ENCODE assay signal across 12 mouse cellular contexts in the genomic region with DNA sequence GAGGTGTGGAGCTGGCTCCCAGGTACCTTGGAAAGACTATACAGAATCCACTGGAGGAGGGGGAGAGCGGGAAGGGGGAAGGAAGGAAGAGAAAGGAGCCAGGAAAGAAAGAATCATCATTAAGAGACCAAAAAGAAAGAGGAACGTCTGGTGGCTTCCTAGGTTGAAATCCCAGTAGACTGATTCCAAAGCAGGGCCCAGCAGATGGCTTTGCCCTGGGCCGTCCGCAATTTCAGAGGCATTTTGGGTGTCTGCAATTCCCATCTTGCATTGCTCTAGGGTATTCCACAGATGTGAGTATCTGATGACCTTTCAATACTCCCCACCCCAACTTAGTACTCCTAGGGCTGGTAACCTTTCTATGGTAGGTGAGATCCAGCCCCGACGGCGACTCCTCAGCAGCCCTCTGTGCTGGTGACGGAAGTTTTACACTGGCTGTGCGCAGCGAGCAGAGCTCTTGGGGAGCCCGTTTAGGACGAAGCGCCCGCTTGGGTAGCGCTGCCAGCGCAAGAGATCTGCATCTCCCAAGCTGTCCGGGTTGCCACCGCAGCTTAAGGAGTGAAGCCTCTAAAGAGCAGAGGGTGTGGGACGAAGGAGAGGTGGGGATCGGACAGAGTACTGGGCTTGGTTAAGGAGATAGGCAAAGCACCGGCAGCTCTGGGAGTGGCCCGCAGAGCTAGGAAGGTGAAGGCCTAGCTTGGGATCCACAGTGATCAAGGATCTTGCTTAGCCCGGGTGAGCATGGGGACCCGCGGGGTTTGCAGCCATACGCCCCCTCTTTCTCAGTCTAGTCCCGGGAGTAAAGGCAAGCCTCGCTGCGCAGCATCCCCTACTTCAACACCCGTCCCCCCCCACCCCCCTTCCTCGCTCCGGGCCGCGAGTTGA. TPM values are rescaled to one million over a fixed set of nuclear protein-coding genes. Genes with fewer than 3 reads are reported as not detected.
DNase-seq lines count a peak whose midpoint lies in the region; ATAC-seq and TF ChIP-seq lines count a peak whose summit lies in the region.
"Had no signal": no experiment of that assay in that cellular context is flagged by ENCODE, and none has a peak within 500 bp of the region (broad histone marks: within the 10 kb centered on the region; RNA-seq: fewer than 3 reads in every experiment).

No protein-coding gene starts in this region.

- TF ChIP-seq POLR2A in brain, embryonic 14.5 days (IDR thresholded peaks at IDR 0.05; ENCODE audit: borderline replicate concordance, extremely low read depth, insufficient read depth, insufficient read length, poor library complexity, severe bottlenecking), result no peak
- no peak for TF ChIP-seq POLR2A in heart, adult 2 months (IDR thresholded peaks at IDR 0.05; ENCODE audit: insufficient read depth, low read depth, low read length)

- H3K27ac ChIP-seq in heart, embryonic 13.5 days (replicated peaks), result no peak overlapping the region
- no peak overlapping the region for H3K27ac ChIP-seq in forebrain, embryonic 16.5 days (ENCODE audit: low read length)
- H3K27ac ChIP-seq in midbrain, embryonic 14.5 days (replicated peaks; ENCODE audit: low read depth, low read length), result no peak overlapping the region
- no peak overlapping the region for H3K27ac ChIP-seq in heart, adult 2 months
- H3K27ac ChIP-seq in left cerebral cortex, adult 2 months, result no peak overlapping the region

- no peaks in the 10 kb centered on the region for H3K79me2 ChIP-seq in heart, adult 2 months (replicated peaks; ENCODE audit: control insufficient read depth, insufficient read depth, low read length)

- intact Hi-C loops in heart, postnatal 25 days (cut with DNase I), result no loop called here
- intact Hi-C loops in heart, adult 2 months (cut with DNase I), result no loop called here
- intact Hi-C loops in left cerebral cortex, adult 2 months (cut with DNase I), result no loop called here

- no peaks in the 10 kb centered on the region for H3K36me3 ChIP-seq in heart, embryonic 13.5 days
- H3K36me3 ChIP-seq in forebrain, embryonic 16.5 days (ENCODE audit: control insufficient read depth, insufficient read depth), result no peaks in the 10 kb centered on the region
- H3K36me3 ChIP-seq in midbrain, embryonic 14.5 days (ENCODE audit: control insufficient read depth, insufficient read depth, low read length), result no peaks in the 10 kb centered on the region
- H3K36me3 ChIP-seq in heart, adult 2 months (ENCODE audit: control insufficient read depth, insufficient read depth, low read length), result no peaks in the 10 kb centered on the region

- H3K27me3 ChIP-seq in heart, embryonic 13.5 days (replicated peaks), result peaks cover 100% of the 10 kb centered on the region
- H3K27me3 ChIP-seq in forebrain, embryonic 16.5 days (replicated peaks; ENCODE audit: control insufficient read depth, insufficient read depth, low read length), result peaks cover 82% of the 10 kb centered on the region
- H3K27me3 ChIP-seq in midbrain, embryonic 14.5 days (ENCODE audit: control insufficient read depth, insufficient read depth, low read length), result peaks cover 89% of the 10 kb centered on the region
- H3K27me3 ChIP-seq in heart, adult 2 months (ENCODE audit: control insufficient read depth, insufficient read depth, low read length), result peaks cover 53% of the 10 kb centered on the region

- no peak for DNase-seq in heart, postnatal 25 days (ENCODE audit: low spot score)
- peak; percentile 29 for DNase-seq in brain, embryonic 14.5 days (ENCODE audit: low read depth)
- peak; percentile 49 for DNase-seq in midbrain, embryonic 14.5 days
- DNase-seq in heart, adult 2 months, result no peak
- no peak for DNase-seq in left cerebral cortex, adult 2 months (ENCODE audit: extremely low spot score in 1 of 2, low spot score in 2 of 2)
- DNase-seq: kidney, postnatal 14 days; liver, postnatal 0 days had no signal

- no peak for TF ChIP-seq CTCF in brain, embryonic 14.5 days (IDR thresholded peaks at IDR 0.05; ENCODE audit: borderline replicate concordance, extremely low read depth, insufficient read depth, insufficient read length)
- TF ChIP-seq CTCF in heart, adult 2 months (IDR thresholded peaks at IDR 0.05), result no peak
- TF ChIP-seq CTCF in left cerebral cortex, adult 2 months (IDR thresholded peaks at IDR 0.05), result no peak

- no peak overlapping the region for H3K4me2 ChIP-seq in heart, embryonic 13.5 days
- 0 out of 2 replicates have a peak overlapping the region, but pooled peaks have one; percentile 13 for H3K4me2 ChIP-seq in forebrain, embryonic 16.5 days (ENCODE audit: low read length)
- peak overlapping the region; percentile 49 for H3K4me2 ChIP-seq in midbrain, embryonic 14.5 days (ENCODE audit: low read length)

- H3K4me3 ChIP-seq in heart, embryonic 13.5 days, result 0 out of 2 replicates have a peak overlapping the region, but pooled peaks have one; percentile 10
- 0 out of 2 replicates have a peak overlapping the region, but pooled peaks have one; percentile 3 for H3K4me3 ChIP-seq in forebrain, embryonic 16.5 days (replicated peaks; ENCODE audit: low read length)
- H3K4me3 ChIP-seq in midbrain, embryonic 14.5 days (replicated peaks; ENCODE audit: low read depth, low read length), result peak overlapping the region; percentile 29
- no peak overlapping the region for H3K4me3 ChIP-seq in heart, adult 2 months
- H3K4me3 ChIP-seq in left cerebral cortex, adult 2 months, result no peak overlapping the region

- no peak for TF ChIP-seq EP300 in heart, adult 2 months (IDR thresholded peaks at IDR 0.05; ENCODE audit: insufficient read depth, low read depth, low read length)

- H3K4me1 ChIP-seq in heart, embryonic 13.5 days, result peaks cover 38% of the 10 kb centered on the region
- peaks cover 47% of the 10 kb centered on the region for H3K4me1 ChIP-seq in forebrain, embryonic 16.5 days (replicated peaks; ENCODE audit: control insufficient read depth, insufficient read depth, low read length)
- peaks cover 40% of the 10 kb centered on the region for H3K4me1 ChIP-seq in midbrain, embryonic 14.5 days (ENCODE audit: control insufficient read depth, insufficient read depth, low read length)
- H3K4me1 ChIP-seq in heart, adult 2 months (ENCODE audit: control insufficient read depth, insufficient read depth, low read length), result no peaks in the 10 kb centered on the region

- no peak for ATAC-seq in heart, embryonic 13.5 days (ENCODE audit: extremely low read depth, insufficient number of reproducible peaks, low FRiP score, low TSS enrichment)
- ATAC-seq in forebrain, embryonic 16.5 days, result no peak
- ATAC-seq in midbrain, embryonic 14.5 days (ENCODE audit: low FRiP score, low TSS enrichment), result no peak
- ATAC-seq in erythroid progenitor cell, adult 5-6 weeks (replicated peaks; ENCODE audit: low FRiP score, poor library complexity, severe bottlenecking), result no peak
- ATAC-seq: liver, postnatal 0 days; Patski had no signal

- no peaks in the 10 kb centered on the region for H3K9me3 ChIP-seq in heart, embryonic 13.5 days
- H3K9me3 ChIP-seq in forebrain, embryonic 16.5 days (ENCODE audit: control insufficient read depth, low read length), result no peaks in the 10 kb centered on the region
- no peaks in the 10 kb centered on the region for H3K9me3 ChIP-seq in midbrain, embryonic 14.5 days (ENCODE audit: control insufficient read depth, low read length)

- 2% methylated on average over 30 of the region's 34 CpGs for WGBS in heart, embryonic 13.5 days
- WGBS in forebrain, embryonic 16.5 days, result 2% methylated on average over 32 of the region's 34 CpGs
- WGBS in midbrain, embryonic 14.5 days, result under 1% methylated on average over 32 of the region's 34 CpGs
- WGBS in heart, adult 2 months, result 2% methylated on average over 29 of the region's 34 CpGs

- H3K9ac ChIP-seq in heart, embryonic 13.5 days, result no peak overlapping the region
- no peak overlapping the region for H3K9ac ChIP-seq in forebrain, embryonic 16.5 days (replicated peaks; ENCODE audit: low read depth, low read length)
- H3K9ac ChIP-seq in midbrain, embryonic 14.5 days (replicated peaks; ENCODE audit: low read length), result peak overlapping the region; percentile 23; the same call in 1 of the 2 replicates
- no peak overlapping the region for H3K9ac ChIP-seq in heart, adult 2 months (ENCODE audit: low read depth, low read length)
- H3K9ac ChIP-seq: liver, postnatal 0 days had no signal

RNA-seq across cellular contexts. Expression of gene Prdm12, which starts 1.0 kb away (rescaled TPM):
- polyA plus RNA-seq in heart, embryonic 13.5 days (2015; fragmentation: Nextera tagmentation; extraction: Ambion mirVana), result not detected in 2 replicates
- not detected for total RNA-seq in heart, postnatal 25 days (2021)
- 6.3 and 7.9 TPM in 2 replicates for polyA plus RNA-seq in brain, embryonic 14.5 days (2012; rRNA removed)
- 0.98 and 2.5 TPM in 2 replicates for polyA plus RNA-seq in forebrain, embryonic 16.5 days (2015; fragmentation: Nextera tagmentation; extraction: Ambion mirVana)
- polyA plus RNA-seq in midbrain, embryonic 14.5 days (2014; fragmentation: Nextera tagmentation; extraction: Ambion mirVana), result 3.1 and 4.7 TPM in 2 replicates
- total RNA-seq in heart, adult 2 months (2021), result not detected
- not detected in 2 replicates for polyA plus RNA-seq in heart, adult 2 months (2012; rRNA removed)
- not detected in 2 replicates for total RNA-seq in erythroid progenitor cell, adult 5-6 weeks (2015; ENCODE audit: low replicate concordance)
- total RNA-seq in erythroid progenitor cell, adult 5-6 weeks (2017; ENCODE audit: low replicate concordance), result not detected in 2 replicates
- under 1 TPM; 0.14 to 0.72 TPM for total RNA-seq in left cerebral cortex, adult 2 months (2021)
- polyA plus RNA-seq: heart, postnatal 0 days; liver, postnatal 0 days; Patski had no signal

RNA-seq across cellular contexts. Expression of gene Exosc2, which starts 31.7 kb away (rescaled TPM):
- polyA plus RNA-seq in heart, embryonic 13.5 days (2015; fragmentation: Nextera tagmentation; extraction: Ambion mirVana), result 41.3 and 43.9 TPM in 2 replicates
- total RNA-seq in heart, postnatal 25 days (2021), result 1 to 10 TPM; 8.3 to 9.6 TPM
- polyA plus RNA-seq in brain, embryonic 14.5 days (2012; rRNA removed), result 36.6 and 39.7 TPM in 2 replicates
- 42.3 and 44.0 TPM in 2 replicates for polyA plus RNA-seq in forebrain, embryonic 16.5 days (2015; fragmentation: Nextera tagmentation; extraction: Ambion mirVana)
- polyA plus RNA-seq in midbrain, embryonic 14.5 days (2014; fragmentation: Nextera tagmentation; extraction: Ambion mirVana), result 31.1 and 33.9 TPM in 2 replicates
- 1 to 10 TPM; 8.7 to 9.0 TPM for total RNA-seq in heart, adult 2 months (2021)
- polyA plus RNA-seq in heart, adult 2 months (2012; rRNA removed), result 5.5 and 13.1 TPM in 2 replicates
- total RNA-seq in erythroid progenitor cell, adult 5-6 weeks (2015; ENCODE audit: low replicate concordance), result 13.4 and 15.9 TPM in 2 replicates
- total RNA-seq in erythroid progenitor cell, adult 5-6 weeks (2017; ENCODE audit: low replicate concordance), result 12.6 and 25.5 TPM in 2 replicates
- 10 to 100 TPM; 21.3 to 22.8 TPM for total RNA-seq in left cerebral cortex, adult 2 months (2021)

RNA-seq across cellular contexts. Expression of gene Abl1, which starts 49.4 kb away (rescaled TPM):
- polyA plus RNA-seq in heart, embryonic 13.5 days (2015; fragmentation: Nextera tagmentation; extraction: Ambion mirVana), result 25.2 and 27.9 TPM in 2 replicates
- total RNA-seq in heart, postnatal 25 days (2021), result 10 to 100 TPM; 29.8 to 35.0 TPM
- 61.4 and 68.6 TPM in 2 replicates for polyA plus RNA-seq in brain, embryonic 14.5 days (2012; rRNA removed)
- 23.5 and 23.8 TPM in 2 replicates for polyA plus RNA-seq in forebrain, embryonic 16.5 days (2015; fragmentation: Nextera tagmentation; extraction: Ambion mirVana)
- 19.6 and 27.6 TPM in 2 replicates for polyA plus RNA-seq in midbrain, embryonic 14.5 days (2014; fragmentation: Nextera tagmentation; extraction: Ambion mirVana)
- total RNA-seq in heart, adult 2 months (2021), result 10 to 100 TPM; 29.4 to 31.8 TPM
- polyA plus RNA-seq in heart, adult 2 months (2012; rRNA removed), result 27.5 and 39.9 TPM in 2 replicates
- total RNA-seq in erythroid progenitor cell, adult 5-6 weeks (2015; ENCODE audit: low replicate concordance), result 10.1 and 26.8 TPM in 2 replicates
- 24.1 and 26.5 TPM in 2 replicates for total RNA-seq in erythroid progenitor cell, adult 5-6 weeks (2017; ENCODE audit: low replicate concordance)
- 10 to 100 TPM; 41.0 to 43.2 TPM for total RNA-seq in left cerebral cortex, adult 2 months (2021)

Comparison
In these comparisons a context has a peak if more than half of its experiments do, and no peak if none do; other contexts are left out.
1. H3K4me3 ChIP-seq: peak in heart, embryonic 13.5 days (single experiment), forebrain, embryonic 16.5 days (single experiment) and midbrain, embryonic 14.5 days (single experiment); none in heart, adult 2 months (single experiment) and left cerebral cortex, adult 2 months (single experiment).
2. DNase-seq: peak in brain, embryonic 14.5 days (single experiment) and midbrain, embryonic 14.5 days (single experiment); none in heart, postnatal 25 days (single experiment), heart, adult 2 months (0 of 2) and left cerebral cortex, adult 2 months (0 of 2).